Mouse (Mus musculus) ES-E14 (cell line): ENCODE results near the gene Lmf2.

Experiments used
- CHD2 ChIP-seq: IDR thresholded peaks from 2 replicates; pipeline ENCODE4 v1.6.1; 2014; ENCODE audit warnings: mild to moderate bottlenecking, low read depth, low read length, inconsistent platforms
- HCFC1 ChIP-seq: IDR thresholded peaks from 2 replicates; pipeline ENCODE4 v1.6.1; 2012; ENCODE audit warnings: low read length, inconsistent platforms, borderline replicate concordance; ENCODE audit not compliant: insufficient read depth
- MAFK ChIP-seq: IDR thresholded peaks from 2 replicates; pipeline ENCODE4 v1.6.1; 2014; ENCODE audit warnings: mild to moderate bottlenecking, low read depth, low read length, inconsistent platforms; ENCODE audit not compliant: insufficient read depth
- ZC3H11A ChIP-seq: IDR thresholded peaks from 2 replicates; pipeline ENCODE4 v1.6.1; 2012; ENCODE audit warnings: low read depth, mild to moderate bottlenecking, inconsistent platforms, low read length, borderline replicate concordance
- ZNF384 ChIP-seq: IDR thresholded peaks from 2 replicates; pipeline ENCODE4 v1.6.1; 2012; ENCODE audit warnings: low read depth, low read length, inconsistent platforms

- TF ChIP-seq ZNF384: no peak
- no peak for TF ChIP-seq HCFC1
- no peak for TF ChIP-seq CHD2
- no peak for TF ChIP-seq ZC3H11A
- no peak for TF ChIP-seq MAFK
Observed at GRCm38 (mm10) chr15:89374801-89375534, 19.5 kb upstream of the Lmf2 start.
